Mouse (Mus musculus): ENCODE results near the gene Pnpla8. TPM values are rescaled to one million over a fixed set of nuclear protein-coding genes. Genes with fewer than 3 reads are reported as not detected.

The Pnpla8 gene
- total and polyA plus RNA-seq, 3 experiments = 8.6 to 73.7 (median 61.8) TPM

GRCm38 (mm10) chr12:44224650-44225049, 3.5 kb downstream of the Pnpla8 start:
- H3K36me3 ChIP-seq (replicated peaks) = no peaks in the 10 kb centered on the region
- no peak overlapping the region for H3K4me3 ChIP-seq (ENCODE audit: low read depth, low read length)
- TF ChIP-seq GATA1 (IDR thresholded peaks at IDR 0.05; ENCODE audit: borderline replicate concordance, low read length) (no peak), CTCF (IDR thresholded peaks at IDR 0.05; ENCODE audit: low read depth, low read length) (no peak), GATA2 (IDR thresholded peaks at IDR 0.05; ENCODE audit: borderline replicate concordance, low read depth, low read length) (no peak), POLR2AphosphoS5 (IDR thresholded peaks at IDR 0.05; ENCODE audit: insufficient replicate concordance, low read depth, low read length) (no peak), TAL1 (conservative IDR thresholded peaks at IDR 0.05; ENCODE audit: low read depth, low read length) (no peak)
- ATAC-seq (ENCODE audit: extremely low read depth, insufficient number of reproducible peaks, low FRiP score, poor library complexity, severe bottlenecking) (no peak), DNase-seq (ENCODE audit: low spot score) (no peak)
- H3K4me1 ChIP-seq (ENCODE audit: insufficient read depth, low read depth, low read length) = no peaks in the 10 kb centered on the region
- peaks cover 7% of the 10 kb centered on the region for H3K9me3 ChIP-seq (replicated peaks)
- no peaks in the 10 kb centered on the region for H3K27me3 ChIP-seq (ENCODE audit: insufficient read depth, low read length)

GRCm38 (mm10) chr12:44241090-44241489, 19.9 kb downstream of the Pnpla8 start:
- DNase-seq (ENCODE audit: low spot score) = no peak
- Histone ChIP-seq H3K27me3 (ENCODE audit: insufficient read depth, low read length) (no peaks in the 10 kb centered on the region; the same call in 1 of the 2 replicates), H3K4me1 (ENCODE audit: insufficient read depth, low read depth, low read length) (no peaks in the 10 kb centered on the region), H3K9me3 (replicated peaks) (no peaks in the 10 kb centered on the region), H3K4me3 (ENCODE audit: low read depth, low read length) (no peak overlapping the region), H3K36me3 (replicated peaks) (no peaks in the 10 kb centered on the region)
- TF ChIP-seq GATA1 (IDR thresholded peaks at IDR 0.05; ENCODE audit: borderline replicate concordance, low read length) = no peak
- no peak for TF ChIP-seq CTCF (IDR thresholded peaks at IDR 0.05; ENCODE audit: low read depth, low read length)
- TF ChIP-seq POLR2AphosphoS5 (IDR thresholded peaks at IDR 0.05; ENCODE audit: insufficient replicate concordance, low read depth, low read length) = no peak
- TF ChIP-seq GATA2 (IDR thresholded peaks at IDR 0.05; ENCODE audit: borderline replicate concordance, low read depth, low read length) = no peak
- no peak for TF ChIP-seq TAL1 (conservative IDR thresholded peaks at IDR 0.05; ENCODE audit: low read depth, low read length)
- no peak for ATAC-seq (ENCODE audit: extremely low read depth, insufficient number of reproducible peaks, low FRiP score, poor library complexity, severe bottlenecking)

DNA sequence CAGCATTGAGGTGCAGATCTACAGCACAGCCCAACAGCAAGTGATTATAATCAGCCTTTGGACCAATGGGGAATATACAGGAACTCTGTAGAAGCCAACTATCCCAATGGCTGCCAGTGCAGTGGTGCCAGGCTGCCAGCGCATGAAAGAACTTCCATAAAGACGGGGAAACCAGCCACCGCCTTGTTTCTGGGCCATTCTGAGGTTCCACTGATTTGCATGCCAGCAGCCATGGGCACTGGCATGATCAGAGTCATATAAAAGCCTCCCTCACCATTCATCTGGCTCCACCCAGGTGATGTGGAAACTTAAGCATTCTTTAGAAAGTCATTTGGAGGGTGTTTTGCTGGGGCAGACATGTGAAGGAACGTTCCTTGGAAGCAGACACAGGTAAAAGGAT, 21.2 kb downstream of the Pnpla8 start:
- H3K27me3 ChIP-seq (ENCODE audit: insufficient read depth, low read length) = no peaks in the 10 kb centered on the region; the same call in 1 of the 2 replicates
- no peaks in the 10 kb centered on the region for H3K9me3 ChIP-seq (replicated peaks)
- ATAC-seq (ENCODE audit: extremely low read depth, insufficient number of reproducible peaks, low FRiP score, poor library complexity, severe bottlenecking) (no peak), DNase-seq (ENCODE audit: low spot score) (no peak)
- H3K4me3 ChIP-seq (ENCODE audit: low read depth, low read length) = no peak overlapping the region
- H3K4me1 ChIP-seq (ENCODE audit: insufficient read depth, low read depth, low read length) = no peaks in the 10 kb centered on the region
- no peaks in the 10 kb centered on the region for H3K36me3 ChIP-seq (replicated peaks)
- no peak for TF ChIP-seq POLR2AphosphoS5 (IDR thresholded peaks at IDR 0.05; ENCODE audit: insufficient replicate concordance, low read depth, low read length)
- TF ChIP-seq GATA1 (IDR thresholded peaks at IDR 0.05; ENCODE audit: borderline replicate concordance, low read length) = no peak
- TF ChIP-seq TAL1 (conservative IDR thresholded peaks at IDR 0.05; ENCODE audit: low read depth, low read length) = no peak
- TF ChIP-seq CTCF (IDR thresholded peaks at IDR 0.05; ENCODE audit: low read depth, low read length) = no peak
- no peak for TF ChIP-seq GATA2 (IDR thresholded peaks at IDR 0.05; ENCODE audit: borderline replicate concordance, low read depth, low read length)

GRCm38 (mm10) chr12:44245739-44246138, 24.6 kb downstream of the Pnpla8 start:
- H3K4me3 ChIP-seq (ENCODE audit: low read depth, low read length) = no peak overlapping the region
- H3K9me3 ChIP-seq (replicated peaks) = no peaks in the 10 kb centered on the region
- TF ChIP-seq GATA2 (IDR thresholded peaks at IDR 0.05; ENCODE audit: borderline replicate concordance, low read depth, low read length) (no peak), GATA1 (IDR thresholded peaks at IDR 0.05; ENCODE audit: borderline replicate concordance, low read length) (no peak), CTCF (IDR thresholded peaks at IDR 0.05; ENCODE audit: low read depth, low read length) (no peak), POLR2AphosphoS5 (IDR thresholded peaks at IDR 0.05; ENCODE audit: insufficient replicate concordance, low read depth, low read length) (no peak), TAL1 (conservative IDR thresholded peaks at IDR 0.05; ENCODE audit: low read depth, low read length) (no peak)
- DNase-seq (ENCODE audit: low spot score) (no peak), ATAC-seq (ENCODE audit: extremely low read depth, insufficient number of reproducible peaks, low FRiP score, poor library complexity, severe bottlenecking) (no peak)
- no peaks in the 10 kb centered on the region; the same call in none of the 2 replicates for H3K27me3 ChIP-seq (ENCODE audit: insufficient read depth, low read length)
- H3K4me1 ChIP-seq (ENCODE audit: insufficient read depth, low read depth, low read length) = no peaks in the 10 kb centered on the region
- no peaks in the 10 kb centered on the region for H3K36me3 ChIP-seq (replicated peaks)

GRCm38 (mm10) chr12:44248309-44248977, 27.3 kb downstream of the Pnpla8 start:
- no peak for TF ChIP-seq GATA1 (IDR thresholded peaks at IDR 0.05; ENCODE audit: borderline replicate concordance, low read length)
- no peaks in the 10 kb centered on the region for H3K9me3 ChIP-seq (replicated peaks)
- H3K36me3 ChIP-seq (replicated peaks) = no peaks in the 10 kb centered on the region
- H3K4me1 ChIP-seq (ENCODE audit: insufficient read depth, low read depth, low read length) = no peaks in the 10 kb centered on the region
- peaks cover 3% of the 10 kb centered on the region; the same call in 1 of the 2 replicates for H3K27me3 ChIP-seq (ENCODE audit: insufficient read depth, low read length)
- no peak for ATAC-seq (ENCODE audit: extremely low read depth, insufficient number of reproducible peaks, low FRiP score, poor library complexity, severe bottlenecking)
- DNase-seq (ENCODE audit: low spot score) = no peak
- H3K4me3 ChIP-seq (ENCODE audit: low read depth, low read length) = no peak overlapping the region

DNA sequence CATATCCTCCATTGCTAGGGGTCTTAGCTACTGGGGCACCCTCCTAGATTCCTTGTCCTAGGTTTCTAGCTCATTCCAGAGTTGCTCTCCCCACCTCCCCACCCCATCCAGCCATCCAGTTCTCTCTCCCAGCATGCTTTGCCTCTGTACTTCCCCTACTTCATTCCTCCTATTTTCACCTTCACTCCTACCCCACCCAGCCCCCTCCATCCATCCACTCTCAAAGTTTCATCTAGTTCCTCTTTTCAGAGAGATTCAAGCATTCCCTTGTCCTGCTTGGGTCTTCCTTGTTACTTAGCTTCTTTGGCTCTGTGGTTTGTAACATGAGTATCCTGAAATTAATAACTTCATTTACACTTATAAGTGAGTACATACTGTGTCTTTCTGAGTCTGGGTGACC, 41.4 kb downstream of the Pnpla8 start:
- Histone ChIP-seq H3K36me3 (replicated peaks) (no peaks in the 10 kb centered on the region), H3K4me3 (ENCODE audit: low read depth, low read length) (no peak overlapping the region), H3K27me3 (ENCODE audit: insufficient read depth, low read length) (no peaks in the 10 kb centered on the region; the same call in 1 of the 2 replicates), H3K9me3 (replicated peaks) (no peaks in the 10 kb centered on the region), H3K4me1 (ENCODE audit: insufficient read depth, low read depth, low read length) (no peaks in the 10 kb centered on the region; the same call in 1 of the 2 replicates)
- no peak for TF ChIP-seq GATA1 (IDR thresholded peaks at IDR 0.05; ENCODE audit: borderline replicate concordance, low read length)
- TF ChIP-seq POLR2AphosphoS5 (IDR thresholded peaks at IDR 0.05; ENCODE audit: insufficient replicate concordance, low read depth, low read length) = no peak
- no peak for TF ChIP-seq TAL1 (conservative IDR thresholded peaks at IDR 0.05; ENCODE audit: low read depth, low read length)
- TF ChIP-seq CTCF (IDR thresholded peaks at IDR 0.05; ENCODE audit: low read depth, low read length) = no peak
- no peak for TF ChIP-seq GATA2 (IDR thresholded peaks at IDR 0.05; ENCODE audit: borderline replicate concordance, low read depth, low read length)
- ATAC-seq (ENCODE audit: extremely low read depth, insufficient number of reproducible peaks, low FRiP score, poor library complexity, severe bottlenecking) (no peak), DNase-seq (ENCODE audit: low spot score) (no peak)

All from G1E (cell line).